Mouse (Mus musculus): ENCODE results near the gene Elmo1.

The Elmo1 gene

GRCm38 (mm10) chr13:20090133-20090710 lies at the start of gene Elmo1:
Elmo1 (plus strand) TSS chr13:20090596.
- in situ Hi-C loops (cut with MboI, MseI): loop anchor here (5.0 to 25.0 kb wide), 4 partner anchors 37 to 1072 kb away; no protein-coding TSS in a partner anchor

- in situ Hi-C loops (cut with MboI, MseI): no loop called here
These were observed 49.1 kb upstream of the Elmo1 start for GRCm38 (mm10) chr13:20041169-20041830.

GRCm38 (mm10) chr13:20042856-20043255 lies 47.5 kb upstream of the Elmo1 start:
- in situ Hi-C loops (cut with MboI, MseI): no loop called here

- in situ Hi-C loops (cut with MboI, MseI): loop anchor here in 1 of 2 experiments (5.0 kb wide), 2 partner anchors 92 to 137 kb away; no protein-coding TSS in a partner anchor
These were observed 45.0 kb upstream of the Elmo1 start for GRCm38 (mm10) chr13:20045350-20045749.

GRCm38 (mm10) chr13:20045836-20046235 lies 44.6 kb upstream of the Elmo1 start:
- in situ Hi-C loops (cut with MboI, MseI): loop anchor here in 1 of 2 experiments (5.0 kb wide), 2 partner anchors 91 to 136 kb away; no protein-coding TSS in a partner anchor

- in situ Hi-C loops (cut with MboI, MseI): loop anchor here in 1 of 2 experiments (5.0 kb wide), 2 partner anchors 91 to 136 kb away; no protein-coding TSS in a partner anchor
These were observed 44.0 kb upstream of the Elmo1 start for GRCm38 (mm10) chr13:20046406-20046805.

GRCm38 (mm10) chr13:20047926-20048836 lies 42.2 kb upstream of the Elmo1 start:
- in situ Hi-C loops (cut with MboI, MseI): loop anchor here in 1 of 2 experiments (5.0 kb wide), 2 partner anchors 89 to 134 kb away; no protein-coding TSS in a partner anchor

GRCm38 (mm10) chr13:20048837-20049160 lies 41.6 kb upstream of the Elmo1 start:
- in situ Hi-C loops (cut with MboI, MseI): loop anchor here in 1 of 2 experiments (5.0 kb wide), 2 partner anchors 89 to 134 kb away; no protein-coding TSS in a partner anchor

GRCm38 (mm10) chr13:20049654-20050053 lies 40.7 kb upstream of the Elmo1 start:
- in situ Hi-C loops (cut with MboI, MseI): loop anchor here in 1 of 2 experiments (5.0 kb wide), 3 partner anchors 38 to 133 kb away; no protein-coding TSS in a partner anchor

GRCm38 (mm10) chr13:20050149-20050548 lies 40.2 kb upstream of the Elmo1 start:
- in situ Hi-C loops (cut with MboI, MseI): loop anchor here in 1 of 2 experiments (5.0 kb wide), 1 partner anchor 37 kb away; no protein-coding TSS in a partner anchor

- in situ Hi-C loops (cut with MboI, MseI): no loop called here
These were observed 32.5 kb upstream of the Elmo1 start for GRCm38 (mm10) chr13:20057926-20058325.

- in situ Hi-C loops (cut with MboI, MseI): no loop called here
These were observed 29.4 kb upstream of the Elmo1 start for GRCm38 (mm10) chr13:20061031-20061430.

GRCm38 (mm10) chr13:20063331-20063730 lies 27.1 kb upstream of the Elmo1 start:
- in situ Hi-C loops (cut with MboI, MseI): no loop called here

- in situ Hi-C loops (cut with MboI, MseI): no loop called here
These were observed 18.4 kb upstream of the Elmo1 start for GRCm38 (mm10) chr13:20072043-20072442.

GRCm38 (mm10) chr13:20072994-20073393 lies 17.4 kb upstream of the Elmo1 start:
- in situ Hi-C loops (cut with MboI, MseI): no loop called here

GRCm38 (mm10) chr13:20076521-20076920 lies 13.9 kb upstream of the Elmo1 start:
- in situ Hi-C loops (cut with MboI, MseI): loop anchor here in 1 of 2 experiments (25.0 kb wide), 1 partner anchor 1086 kb away; no protein-coding TSS in a partner anchor

- in situ Hi-C loops (cut with MboI, MseI): loop anchor here in 1 of 2 experiments (25.0 kb wide), 1 partner anchor 1085 kb away; no protein-coding TSS in a partner anchor
These were observed 13.2 kb upstream of the Elmo1 start for GRCm38 (mm10) chr13:20077237-20077636.

GRCm38 (mm10) chr13:20090711-20091603 lies 561 bp downstream of the Elmo1 start:
- in situ Hi-C loops (cut with MboI, MseI): loop anchor here (5.0 to 25.0 kb wide), 4 partner anchors 36 to 1071 kb away; no protein-coding TSS in a partner anchor

- in situ Hi-C loops (cut with MboI, MseI): loop anchor here (5.0 to 25.0 kb wide), 4 partner anchors 36 to 1071 kb away; no protein-coding TSS in a partner anchor
These were observed 1.2 kb downstream of the Elmo1 start for GRCm38 (mm10) chr13:20091604-20091926.

- in situ Hi-C loops (cut with MboI, MseI): loop anchor here (5.0 to 25.0 kb wide), 4 partner anchors 35 to 1070 kb away; no protein-coding TSS in a partner anchor
These were observed 1.9 kb downstream of the Elmo1 start for GRCm38 (mm10) chr13:20092301-20092700.
